Mouse (Mus musculus) left cerebral cortex, adult 8-10 months (tissue): ENCODE results near the gene Slc2a3. TPM values are rescaled to one million over a fixed set of nuclear protein-coding genes. Genes with fewer than 3 reads are reported as not detected.
"Not testable (repeated sequence)": the region's sequence is repeated elsewhere in the genome, so short reads cannot be mapped to it uniquely, and the experiment has no call there.

Source experiments
- DNase-seq, 2 experiments: peaks; one replicate each; pipeline ENCODE4 v3.0.0; 2022; ENCODE audit warnings: low spot score in 2 of 2
- microRNA-seq, 2 experiments: library from miRNA; unstranded; fragments of <30 nt; microRNA quantifications; one replicate each; pipeline ENCODE4 v1.2.0; 2022
- total RNA-seq, 4 experiments: library from RNA; stranded (reverse); gene quantifications; 2 replicates each; pipeline ENCODE4 v1.2.4; 2022

Slc2a3 gene
- total RNA-seq, 4 experiments from 2014 or later = 95.5 to 112 (median 107) TPM

- no peak for DNase-seq
Measured at GRCm38 (mm10) chr6:122711455-122711854, 90.0 kb downstream of the Slc2a3 start.

DNA sequence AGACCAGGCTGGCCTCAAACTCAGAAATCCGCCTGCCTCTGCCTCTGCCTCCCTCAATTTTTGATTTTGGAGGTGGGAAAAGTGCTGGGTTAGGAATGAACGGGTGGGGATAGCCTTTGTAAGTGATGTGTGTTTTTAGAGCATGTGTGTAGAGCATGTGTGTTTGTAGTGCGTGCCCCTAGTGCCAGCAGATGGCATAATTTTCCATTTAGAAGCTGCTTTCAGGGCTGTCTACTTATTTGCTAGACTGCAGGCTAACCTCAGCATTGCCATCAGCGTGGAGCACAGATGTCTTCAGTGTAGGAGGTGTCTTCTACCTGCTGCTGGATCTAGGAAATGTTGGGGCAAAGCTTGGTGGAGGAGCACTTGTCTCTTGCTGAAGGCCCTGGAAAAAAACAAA lies 92.6 kb downstream of the Slc2a3 start:
- DNase-seq = no peak

DNA sequence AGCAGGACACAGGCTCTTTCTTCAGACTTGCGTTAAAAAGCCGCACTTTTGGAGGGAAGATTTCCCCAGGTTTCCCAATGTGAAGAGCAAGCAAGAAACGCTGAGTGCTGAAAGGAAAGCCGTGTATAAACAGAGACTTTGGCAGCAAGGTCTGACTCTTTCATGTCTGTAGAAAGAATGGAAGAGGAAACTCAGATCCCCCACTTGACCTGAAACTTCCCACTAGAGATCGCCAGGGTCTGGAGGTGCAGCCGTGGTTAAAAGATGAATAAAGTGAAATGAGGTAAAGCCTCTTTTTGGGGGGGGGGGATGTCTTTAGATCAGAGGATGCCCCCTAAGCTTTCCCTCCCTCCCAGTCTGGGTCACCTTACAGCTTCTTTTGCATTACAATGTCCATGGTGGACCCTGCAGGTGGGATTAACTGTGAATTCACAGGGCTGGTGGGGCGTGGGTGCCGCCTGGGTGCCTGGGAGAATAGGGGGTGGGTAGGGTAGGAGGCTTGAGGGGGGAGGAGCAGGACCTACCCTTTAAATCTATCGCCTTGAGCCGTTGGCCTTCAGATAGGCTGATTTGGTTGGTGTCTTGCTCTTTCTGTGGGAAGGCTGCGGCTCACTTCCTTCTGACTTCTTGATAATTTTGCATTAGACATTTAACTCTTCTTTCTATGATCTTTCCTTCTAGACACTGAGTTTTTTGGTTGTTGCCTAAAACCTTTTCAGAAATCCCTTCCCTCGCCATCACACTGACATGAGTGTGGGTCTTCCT lies 94.2 kb downstream of the Slc2a3 start, which contains the start of gene Nanog:
Gene Nanog, plus strand, starts transcription at position 454 of the 765 bp plus-strand sequence.
- no peak for DNase-seq

DNA sequence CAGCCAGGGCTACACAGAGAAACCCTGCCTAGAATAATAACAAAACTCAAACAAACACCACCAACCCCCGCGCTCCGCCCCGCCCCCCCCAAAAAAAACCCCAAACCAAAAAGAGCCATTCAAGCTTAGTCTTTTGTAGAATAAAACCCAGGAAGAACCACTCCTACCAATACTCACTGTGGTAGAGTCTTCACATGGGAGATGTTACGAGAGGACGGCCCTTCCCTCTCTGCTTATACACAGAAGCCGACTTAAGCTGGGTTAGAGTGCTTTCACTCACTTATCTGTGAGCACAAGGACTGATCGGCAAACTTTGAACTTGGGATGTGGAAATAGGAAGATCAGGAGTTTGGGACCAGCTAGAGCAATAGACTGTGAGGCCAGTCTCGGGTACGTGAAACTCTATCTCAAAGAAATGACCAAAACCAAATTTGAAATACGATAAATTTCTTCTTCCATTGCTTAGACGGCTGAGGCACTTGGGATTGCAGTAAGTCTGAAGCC lies 95.1 kb downstream of the Slc2a3 start:
- DNase-seq = no peak

- no peak for DNase-seq
Measured at GRCm38 (mm10) chr6:122703706-122704105, 97.7 kb downstream of the Slc2a3 start.

DNA sequence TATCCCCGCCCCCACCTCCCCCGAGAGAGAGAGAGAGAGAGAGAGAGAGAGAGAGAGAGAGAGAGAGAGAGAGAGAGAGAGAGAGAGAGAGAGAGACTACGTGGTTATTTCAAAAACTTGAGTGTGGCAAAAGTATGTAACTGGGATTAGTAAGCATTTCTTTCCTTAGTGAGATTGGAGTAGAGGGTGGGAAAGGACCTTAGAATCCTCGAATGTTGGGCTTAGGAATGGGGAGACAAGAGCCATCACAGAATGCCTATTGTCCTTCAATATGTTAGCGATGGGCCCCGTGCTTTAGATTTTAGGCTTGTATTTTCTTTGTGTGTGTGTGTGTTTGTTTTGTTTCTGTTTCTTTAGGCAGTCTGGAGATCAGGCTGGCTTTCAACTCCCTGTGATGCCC lies 98.2 kb downstream of the Slc2a3 start:
- DNase-seq = no peak

DNA sequence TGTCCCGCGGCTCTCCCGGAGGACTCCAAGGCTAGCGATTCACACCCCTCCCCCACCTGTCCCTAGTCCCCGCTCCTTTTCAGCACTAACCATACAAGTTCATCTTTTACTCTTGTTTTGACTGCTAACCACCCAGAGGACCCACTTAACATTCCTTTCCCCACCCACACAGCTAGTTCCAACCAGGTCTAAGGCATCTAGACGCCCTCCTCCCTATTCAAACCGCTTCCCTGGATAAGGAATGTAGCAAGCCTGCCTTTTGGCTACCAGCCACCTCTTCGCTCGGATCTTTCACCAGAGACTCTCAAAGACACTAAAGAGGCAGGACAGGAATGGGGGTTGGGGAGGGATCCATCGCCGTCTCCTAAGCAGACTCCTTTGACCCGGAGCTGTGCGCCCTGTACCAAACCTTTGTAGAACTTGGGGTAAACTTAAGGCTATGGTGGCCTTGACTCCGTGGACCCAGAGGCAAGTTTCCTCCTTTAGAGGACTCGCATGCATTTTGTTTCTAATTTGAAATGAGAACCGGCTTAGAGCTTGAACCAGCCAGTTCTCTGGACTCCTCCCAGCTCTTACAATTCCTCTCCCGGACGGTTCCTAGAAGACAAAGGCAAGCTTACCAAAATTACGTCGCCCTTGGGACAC lies 98.8 kb downstream of the Slc2a3 start:
- no peak for DNase-seq

- no peak for DNase-seq
Measured at GRCm38 (mm10) chr6:122701816-122702215, 99.6 kb downstream of the Slc2a3 start.

- not testable (repeated sequence) for DNase-seq
Measured at GRCm38 (mm10) chr6:122699628-122700027, 101.8 kb downstream of the Slc2a3 start.

GRCm38 (mm10) chr6:122695398-122695797 lies 106.0 kb downstream of the Slc2a3 start:
- no peak for DNase-seq

DNA sequence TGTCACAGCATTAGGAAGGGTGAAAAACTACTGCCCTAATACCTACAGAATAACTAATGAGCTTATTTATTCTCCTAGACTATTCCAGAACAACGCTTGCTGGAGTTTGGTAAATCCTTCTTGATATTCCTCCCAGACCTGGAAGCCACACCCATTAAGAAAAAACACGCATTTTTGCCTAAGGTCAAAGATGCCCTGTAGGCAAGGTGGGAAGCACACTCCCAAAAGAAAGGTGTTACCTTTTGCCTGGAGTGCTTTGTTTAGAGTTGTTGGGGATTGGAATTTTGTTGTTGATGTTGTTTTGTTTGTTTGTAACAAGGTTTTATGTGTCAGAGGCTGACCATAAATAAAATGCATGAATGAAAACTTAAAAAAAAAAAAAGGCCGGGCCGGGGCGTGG lies 111.4 kb downstream of the Slc2a3 start:
- DNase-seq = no peak

GRCm38 (mm10) chr6:122689411-122690055 lies 111.9 kb downstream of the Slc2a3 start:
- no peak for DNase-seq

- no peak for DNase-seq
Measured at GRCm38 (mm10) chr6:122686709-122687108, 114.7 kb downstream of the Slc2a3 start.

DNA sequence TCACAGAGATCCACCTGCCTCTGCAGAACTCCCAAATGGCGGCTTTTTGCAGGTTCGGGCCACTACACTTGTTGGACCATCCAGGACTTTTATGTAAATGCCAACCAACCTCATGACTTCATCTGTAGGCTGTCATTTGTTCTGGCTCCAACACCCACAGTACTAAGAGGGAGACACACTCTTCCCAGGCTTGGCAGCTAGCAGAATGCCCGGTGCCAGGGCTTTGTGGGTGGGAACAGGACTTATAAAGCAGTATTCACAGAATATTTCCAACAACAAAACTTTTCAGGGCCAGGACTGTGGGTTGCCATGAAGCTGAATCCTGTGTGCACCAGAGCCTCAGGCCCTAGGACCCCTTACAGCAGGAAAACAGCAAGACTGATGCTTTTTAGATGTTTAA lies 118.8 kb downstream of the Slc2a3 start:
- DNase-seq = peak; percentile 39 to 80

Small RNA genes within 50 kb of the gene (microRNA-seq; reads per million reads assigned to microRNA genes)
- 0 to 4.6 reads per million in 2 experiments for gene Mir7231

Other genes starting within 250 kb of the Slc2a3 start
- gene Aicda, start 247.8 kb downstream of the Slc2a3 start, total RNA-seq = not detected
- 1 to 10 TPM; 1.5 to 3.5 (median 2.6) TPM for gene Apobec1, start 199.2 kb downstream of the Slc2a3 start, total RNA-seq
- not detected for gene Gdf3, start 191.6 kb downstream of the Slc2a3 start, total RNA-seq
- not detected for gene Dppa3, start 175.2 kb downstream of the Slc2a3 start, total RNA-seq
- gene Nanog, start 94.2 kb downstream of the Slc2a3 start, total RNA-seq = not detected
- 10 to 100 TPM; 27.5 to 28.4 (median 28.0) TPM for gene Foxj2, start 18.3 kb upstream of the Slc2a3 start, total RNA-seq
- 1 to 10 TPM in 3 of 4 experiments, under 1 TPM in 1; 0.78 to 6.1 (median 2.8) TPM for gene C3ar1, start 54.5 kb upstream of the Slc2a3 start, total RNA-seq
- gene Necap1, start 72.8 kb upstream of the Slc2a3 start, total RNA-seq = 100 to 1,000 TPM; 179 to 215 (median 196) TPM
- gene Clec4a1, start 120.2 kb upstream of the Slc2a3 start, total RNA-seq = under 1 TPM; 0.23 to 0.71 (median 0.27) TPM
- gene Clec4a3, start 150.9 kb upstream of the Slc2a3 start, total RNA-seq = 1 to 10 TPM; 1.1 to 2.9 (median 1.5) TPM
- not detected for gene Clec4a4, start 188.7 kb upstream of the Slc2a3 start, total RNA-seq
- gene Clec4b1, start 248.3 kb upstream of the Slc2a3 start, total RNA-seq = not detected